Mouse (Mus musculus) bone marrow macrophage, adult 2 months (primary cell): ENCODE measurements at regions not wholly inside any gene's neighbourhood (a gene's known extent, or its start where the extent isn't known, plus 50 kb on each side); places are given as distances from the start of the nearest gene placed in this dataset.

Experiments
- H3K27ac ChIP-seq: 2 replicates; pipeline ENCODE4 v1.5.1; 2012; ENCODE audit warnings: low read depth, low read length; ENCODE audit not compliant: insufficient read depth
- H3K4me1 ChIP-seq: 2 replicates; pipeline ENCODE4 v1.6.1; 2012; ENCODE audit warnings: low read length; ENCODE audit not compliant: control insufficient read depth, insufficient read depth
- H3K4me3 ChIP-seq: 2 replicates; pipeline ENCODE4 v1.5.1; 2012; ENCODE audit warnings: mild to moderate bottlenecking, low read length, moderate library complexity; ENCODE audit not compliant: insufficient read depth
- CTCF ChIP-seq: IDR thresholded peaks from 2 replicates; pipeline ENCODE4 v1.5.1; 2012; ENCODE audit warnings: low read depth, mild to moderate bottlenecking, low read length, moderate library complexity
- POLR2A ChIP-seq: IDR thresholded peaks from 2 replicates; pipeline ENCODE4 v1.6.1; 2012; ENCODE audit warnings: mild to moderate bottlenecking, low read depth, low read length, borderline replicate concordance

GRCm38 (mm10) chr13:81945741-81946140 lies 162.9 kb downstream of the Cetn3 start:
- Histone ChIP-seq H3K4me1 (no peaks in the 10 kb centered on the region), H3K4me3 (no peak overlapping the region)

GRCm38 (mm10) chr13:81965431-81965830 lies 182.6 kb downstream of the Cetn3 start:
- Histone ChIP-seq H3K4me1 (no peaks in the 10 kb centered on the region), H3K27ac (no peak overlapping the region), H3K4me3 (no peak overlapping the region)
- TF ChIP-seq CTCF, result no peak

More at GRCm38 (mm10) chr13:81945741-81946140, 162.9 kb downstream of the Cetn3 start:
- H3K27ac ChIP-seq, result no peak overlapping the region
- TF ChIP-seq CTCF (no peak), POLR2A (no peak)

GRCm38 (mm10) chr13:81975878-81976277 lies 193.0 kb downstream of the Cetn3 start:
- Histone ChIP-seq H3K27ac (no peak overlapping the region), H3K4me3 (no peak overlapping the region), H3K4me1 (no peaks in the 10 kb centered on the region)
- TF ChIP-seq POLR2A (no peak), CTCF (no peak)

GRCm38 (mm10) chr13:81978003-81978402 lies 195.1 kb downstream of the Cetn3 start:
- Histone ChIP-seq H3K27ac (no peak overlapping the region), H3K4me3 (no peak overlapping the region), H3K4me1 (no peaks in the 10 kb centered on the region)
- no peak for TF ChIP-seq POLR2A
- TF ChIP-seq CTCF, result no peak

- Histone ChIP-seq H3K4me3 (no peak overlapping the region), H3K27ac (no peak overlapping the region), H3K4me1 (no peaks in the 10 kb centered on the region)
- TF ChIP-seq POLR2A (no peak), CTCF (no peak)
These were observed 196.4 kb downstream of the Cetn3 start for GRCm38 (mm10) chr13:81979289-81979688.

GRCm38 (mm10) chr13:81980094-81980493 lies 197.2 kb downstream of the Cetn3 start:
- no peak overlapping the region for H3K4me3 ChIP-seq
- H3K27ac ChIP-seq, result no peak overlapping the region
- no peak for TF ChIP-seq CTCF
- TF ChIP-seq POLR2A, result no peak
- H3K4me1 ChIP-seq, result no peaks in the 10 kb centered on the region

- Histone ChIP-seq H3K4me3 (no peak overlapping the region), H3K4me1 (no peaks in the 10 kb centered on the region), H3K27ac (no peak overlapping the region)
- TF ChIP-seq POLR2A, result no peak
- TF ChIP-seq CTCF, result no peak
These were observed 199.6 kb downstream of the Cetn3 start for GRCm38 (mm10) chr13:81982491-81982890.

GRCm38 (mm10) chr13:82000681-82001212 lies 217.9 kb downstream of the Cetn3 start:
- no peaks in the 10 kb centered on the region for H3K4me1 ChIP-seq
- no peak overlapping the region for H3K4me3 ChIP-seq
- H3K27ac ChIP-seq, result no peak overlapping the region
- TF ChIP-seq POLR2A (no peak), CTCF (no peak)

- no peak overlapping the region for H3K27ac ChIP-seq
- no peak overlapping the region for H3K4me3 ChIP-seq
- no peaks in the 10 kb centered on the region for H3K4me1 ChIP-seq
- TF ChIP-seq POLR2A, result no peak
These were observed 223.3 kb downstream of the Cetn3 start for GRCm38 (mm10) chr13:82005929-82006726.

- Histone ChIP-seq H3K27ac (no peak overlapping the region), H3K4me1 (no peaks in the 10 kb centered on the region), H3K4me3 (no peak overlapping the region)
- TF ChIP-seq POLR2A (no peak), CTCF (no peak)
These were observed 224.3 kb downstream of the Cetn3 start for GRCm38 (mm10) chr13:82007222-82007621.
